Mouse (Mus musculus) E14TG2a.4 (cell line): ENCODE measurements around the gene Sema5a.

Source experiments
- CTCF ChIP-seq: conservative IDR thresholded peaks from 2 replicates; pipeline ENCODE4 v1.5.1; 2014; ENCODE audit warnings: low read length
- NANOG ChIP-seq: IDR thresholded peaks from 2 replicates; pipeline ENCODE4 v1.6.1; 2014; ENCODE audit warnings: borderline replicate concordance, low read length, mixed read lengths

DNA sequence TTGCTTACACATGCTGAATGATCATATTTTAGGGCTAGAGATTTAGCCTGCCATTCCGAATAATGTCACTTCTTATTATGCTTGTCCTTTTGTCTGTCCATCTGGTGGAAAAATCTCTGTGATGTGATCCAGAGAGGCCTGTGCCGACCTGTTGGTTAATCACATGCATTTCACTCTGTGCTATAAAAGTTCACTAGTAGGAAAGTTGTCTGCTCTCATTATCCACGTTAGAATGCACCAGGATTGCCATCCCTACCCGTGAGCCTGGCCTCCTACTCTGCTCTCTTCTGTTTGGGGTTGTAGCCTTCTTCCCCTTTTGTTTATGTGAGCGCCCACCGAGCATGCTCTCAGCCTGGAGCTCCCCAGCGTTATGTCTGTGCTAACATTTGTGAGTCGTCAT is 108.4 kb downstream of the Sema5a start:
- TF ChIP-seq CTCF, result no peak
- TF ChIP-seq NANOG, result no peak
